ENCODE assay signal across 9 mouse cellular contexts in genomic region chr11:75999440-76000155, GRCm38 (mm10). TPM values are rescaled to one million over a fixed set of nuclear protein-coding genes. Genes with fewer than 3 reads are reported as not detected.
DNase-seq lines count a peak whose midpoint lies in the region; ATAC-seq lines count a peak whose summit lies in the region.
"Had no signal": no experiment of that assay in that cellular context is flagged by ENCODE, and none has a peak within 500 bp of the region (broad histone marks: within the 10 kb centered on the region; RNA-seq: fewer than 3 reads in every experiment).

Gene 1700016K19Rik (plus strand): TSS chr11:75999912.

- peak; percentile 73 for DNase-seq in Muller cell, postnatal 12 days (ENCODE audit: inconsistent ontology term)
- DNase-seq in cerebellum, postnatal 14 days, result peak; percentile 90 to 92
- peak; percentile 53 to 63 for DNase-seq in frontal cortex, postnatal 25 days (ENCODE audit: low spot score in 2 of 2)
- DNase-seq in hindbrain, embryonic 14.5 days (ENCODE audit: low spot score), result peak; percentile 86
- peak; percentile 61 to 67 for DNase-seq in layer of hippocampus, postnatal 25 days (ENCODE audit: extremely low spot score in 1 of 2, low spot score in 1 of 2)
- peak; percentile 82 for DNase-seq in lung, postnatal 14 days
- DNase-seq in retina, embryonic 14.5 days (ENCODE audit: low spot score), result peak; percentile 92
- peak; percentile 86 to 88 for DNase-seq in thymus, postnatal 36 days

- peak within 1 kb of the TSS; percentile 89 for H3K4me2 ChIP-seq in hindbrain, embryonic 14.5 days (replicated peaks)

- H3K9me3 ChIP-seq in hindbrain, embryonic 14.5 days (ENCODE audit: control insufficient read depth, low read length), result no peaks in the 10 kb centered on the region

- H3K27me3 ChIP-seq in hindbrain, embryonic 14.5 days (ENCODE audit: control insufficient read depth, insufficient read depth, low read length), result 0 out of 2 replicates have a peak, but pooled peaks cover 3% of the 10 kb centered on the region

- no peaks in the 10 kb centered on the region for H3K36me3 ChIP-seq in hindbrain, embryonic 14.5 days (replicated peaks; ENCODE audit: control insufficient read depth, insufficient read depth)

- no peak within 1 kb of the TSS for H3K27ac ChIP-seq in hindbrain, embryonic 14.5 days
- H3K27ac ChIP-seq: macrophage had no signal

- H3K4me1 ChIP-seq in hindbrain, embryonic 14.5 days (replicated peaks; ENCODE audit: control insufficient read depth, insufficient read depth, low read length), result peaks cover 9% of the 10 kb centered on the region; the same call in 1 of the 2 replicates

- ATAC-seq in hindbrain, embryonic 14.5 days (ENCODE audit: low FRiP score), result peak; percentile 65

- WGBS in hindbrain, embryonic 14.5 days, result 13% methylated on average over 35 of the region's 36 CpGs

- H3K4me3 ChIP-seq in hindbrain, embryonic 14.5 days (replicated peaks; ENCODE audit: low read length), result peak within 1 kb of the TSS; percentile 59

- peak within 1 kb of the TSS; percentile 61 for H3K9ac ChIP-seq in hindbrain, embryonic 14.5 days

RNA-seq across cellular contexts. Expression of gene 1700016K19Rik, which starts in this region (rescaled TPM):
- polyA plus RNA-seq in hindbrain, embryonic 14.5 days (2014; fragmentation: Nextera tagmentation; extraction: Ambion mirVana), result 3.9 and 5.5 TPM in 2 replicates
- 1 to 10 TPM; 2.4 to 3.0 TPM for total RNA-seq in layer of hippocampus, postnatal 25 days (2021)
- polyA plus RNA-seq: macrophage had no signal
